Mouse (Mus musculus): ENCODE measurements around the gene 1700020A23Rik. TPM values are rescaled to one million over a fixed set of nuclear protein-coding genes. Genes with fewer than 3 reads are reported as not detected.

The 1700020A23Rik gene
- polyA plus RNA-seq (2015; fragmentation: Illumina TruSeq; extraction: RNeasy Lipid Tissue Mini Kit (QIAGEN cat#74804); ENCODE audit: insufficient read depth, low read depth, low replicate concordance), result not detected

DNA sequence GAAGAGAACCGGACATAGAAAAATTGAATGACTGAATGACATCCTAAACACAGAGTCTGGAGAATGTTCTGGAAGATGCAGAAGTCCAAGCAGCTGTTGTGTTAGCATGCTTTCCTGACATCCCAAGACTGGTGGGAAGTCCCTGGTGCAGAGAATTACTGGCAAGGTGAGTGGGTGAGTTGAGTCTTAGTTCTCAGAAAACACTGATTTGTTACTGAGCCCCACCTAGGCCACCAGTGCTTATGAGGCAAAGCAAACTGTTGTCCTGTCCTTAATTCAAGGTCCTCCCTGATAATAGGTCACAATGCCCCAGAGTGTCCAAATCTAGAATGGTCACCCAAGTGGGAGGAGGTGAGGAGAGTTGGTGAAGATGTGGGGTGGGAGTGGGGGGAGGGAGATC lies at the start of gene 1700020A23Rik, which contains the start of gene Gm28372:
TSS of gene 1700020A23Rik (plus strand) at position 321 of the 400 bp plus-strand sequence.
TSS of gene Gm28372 (plus strand) at position 301 of the 400 bp plus-strand sequence.

DNA sequence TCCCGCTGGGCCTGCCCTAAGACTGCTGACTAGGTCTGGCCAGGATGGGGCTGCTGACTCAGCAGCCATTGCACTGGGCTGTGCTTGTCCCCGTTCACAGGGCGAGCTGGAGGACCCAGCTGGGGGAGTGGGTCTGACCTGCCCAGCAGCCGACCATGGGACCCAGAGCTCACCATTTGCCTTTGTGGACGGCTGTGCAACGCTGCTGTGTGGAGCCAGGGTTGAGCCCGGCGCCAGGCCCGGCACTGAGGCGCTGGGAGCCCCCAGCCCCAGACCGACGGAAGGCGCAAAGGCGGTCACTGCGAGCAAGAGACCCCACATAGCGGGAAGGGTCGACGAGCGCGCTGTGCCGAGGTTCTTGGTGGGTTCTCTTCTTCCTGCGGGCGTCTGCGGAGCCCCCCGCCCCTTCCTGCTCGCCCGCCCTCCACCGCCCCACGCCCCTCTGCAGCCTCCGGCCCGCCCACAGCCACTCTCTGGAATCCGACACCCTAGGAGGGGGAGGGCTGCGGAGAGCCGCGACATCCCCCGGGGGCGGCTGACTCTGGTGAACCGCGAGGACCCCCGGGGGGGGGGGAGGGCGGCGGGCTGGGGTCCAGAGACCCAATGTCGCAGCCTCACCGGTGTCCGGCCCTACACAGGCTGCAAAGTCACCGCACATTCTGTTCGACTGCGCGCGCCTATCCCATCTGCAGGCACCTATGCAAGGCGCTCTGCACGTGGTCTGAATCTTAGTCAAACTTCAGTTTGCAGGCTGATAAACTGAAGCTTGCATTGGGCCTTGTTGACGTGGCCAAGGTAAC lies 7.7 kb upstream of the 1700020A23Rik start, which contains the start of gene Cpxm1:
TSS of gene Cpxm1 (minus strand) at position 389 of the 800 bp plus-strand sequence.

DNA sequence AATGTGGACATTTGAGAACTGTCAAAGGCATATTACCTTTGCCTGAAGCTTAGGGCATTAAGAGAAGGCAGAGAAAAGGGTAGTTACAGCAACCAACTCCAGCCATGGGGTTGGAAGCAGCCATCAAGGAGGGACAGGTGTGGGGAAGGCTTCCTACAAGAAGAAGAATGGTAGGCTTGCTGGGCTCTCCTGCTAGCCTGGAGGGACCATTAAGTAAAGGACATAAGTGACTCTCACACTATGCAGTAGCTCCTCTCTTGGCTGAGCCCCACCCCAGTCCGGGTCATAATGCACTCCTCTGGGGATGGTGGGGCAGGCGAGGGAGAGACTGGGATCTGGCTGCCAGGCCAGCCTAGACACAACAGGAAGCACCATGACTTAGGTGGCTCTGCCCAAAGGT lies 1.1 kb downstream of the 1700020A23Rik start, which contains the start of gene Tmem239:
TSS of gene Tmem239 (plus strand) at position 301 of the 400 bp plus-strand sequence.

DNA sequence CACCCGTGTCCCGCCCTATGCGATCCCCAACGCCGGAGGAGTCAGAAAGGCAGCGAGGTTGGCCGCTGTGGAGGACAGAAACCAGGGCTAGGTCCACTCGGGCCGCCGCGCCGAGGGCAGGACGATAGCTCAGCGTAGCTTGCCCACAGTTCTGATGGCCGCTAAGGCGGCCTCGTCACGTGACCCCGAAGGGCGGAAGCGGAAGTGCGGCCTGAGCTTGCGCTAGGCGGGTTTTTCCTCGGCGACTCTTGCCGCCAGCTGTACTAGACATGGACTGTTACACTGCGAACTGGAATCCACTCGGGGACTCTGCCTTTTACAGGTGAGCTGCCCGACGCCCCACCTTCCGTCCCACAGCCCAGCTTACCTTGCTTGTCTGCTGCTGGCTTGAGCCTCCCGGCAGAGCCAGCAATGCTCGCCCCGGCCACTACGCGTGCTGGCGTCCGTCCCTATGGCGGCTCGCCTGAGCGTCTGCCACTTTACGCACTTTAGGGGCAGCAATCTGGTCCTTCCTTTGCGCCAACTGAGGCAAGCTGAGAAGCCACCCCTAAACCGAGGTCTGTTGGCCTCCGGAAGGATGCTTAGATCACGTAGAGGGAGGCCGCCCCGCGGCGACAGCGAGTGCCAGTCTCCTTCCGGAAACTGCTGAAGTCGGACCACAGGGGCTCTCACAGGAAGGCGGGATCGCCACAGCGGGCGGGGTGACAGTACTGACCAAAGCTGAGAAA lies 19.2 kb downstream of the 1700020A23Rik start, which contains the start of the genes Vps16 and Pced1a:
TSS of gene Vps16 (plus strand) at position 214 of the 728 bp plus-strand sequence.
TSS of gene Pced1a (minus strand) at position 576 of the 728 bp plus-strand sequence.

DNA sequence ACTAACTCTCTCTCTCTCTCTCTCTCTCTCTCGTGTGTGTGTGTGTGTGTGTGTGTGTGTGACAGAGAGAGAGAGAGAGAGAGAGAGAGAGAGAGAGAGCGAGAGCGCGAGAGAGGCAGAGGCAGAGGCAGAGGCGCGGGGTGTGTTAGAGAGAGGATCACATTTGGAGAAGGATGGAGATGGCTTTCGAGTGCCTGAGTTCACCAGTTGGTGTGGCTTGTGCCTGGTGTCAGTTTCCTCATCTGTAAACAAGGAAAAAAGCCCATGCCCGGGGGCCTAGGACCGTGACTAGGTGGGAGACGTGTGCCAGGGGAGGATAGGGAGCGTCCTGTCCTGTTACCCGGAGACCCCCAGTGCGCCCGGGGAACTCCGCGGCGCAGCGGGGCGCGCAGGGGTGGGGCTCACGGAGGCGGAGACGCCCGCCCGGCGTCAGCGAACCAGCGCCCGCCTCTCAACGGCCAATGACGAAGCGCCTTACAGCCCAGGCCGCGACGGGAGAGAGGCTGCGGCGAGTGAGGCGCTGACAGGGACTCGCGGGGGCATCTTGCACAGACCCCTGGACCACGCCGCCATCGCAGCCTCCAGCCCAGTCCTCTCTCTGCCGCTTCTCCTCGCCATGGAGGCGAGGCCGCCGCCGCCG lies 44.9 kb downstream of the 1700020A23Rik start, which contains the start of gene Ptpra:
TSS of gene Ptpra (plus strand) at position 485 of the 640 bp plus-strand sequence.

Other genes with a start within 250 kb of the 1700020A23Rik start
- gene Snrpb, start 225.9 kb upstream of the 1700020A23Rik start, polyA plus RNA-seq (2015; fragmentation: Illumina TruSeq; extraction: RNeasy Lipid Tissue Mini Kit (QIAGEN cat#74804); ENCODE audit: insufficient read depth, low read depth, low replicate concordance), result 31.1 TPM
- not detected for gene Tmc2, start 210.1 kb upstream of the 1700020A23Rik start, polyA plus RNA-seq (2015; fragmentation: Illumina TruSeq; extraction: RNeasy Lipid Tissue Mini Kit (QIAGEN cat#74804); ENCODE audit: insufficient read depth, low read depth, low replicate concordance)
- gene Nop56, start 130.8 kb upstream of the 1700020A23Rik start, polyA plus RNA-seq (2015; fragmentation: Illumina TruSeq; extraction: RNeasy Lipid Tissue Mini Kit (QIAGEN cat#74804); ENCODE audit: insufficient read depth, low read depth, low replicate concordance), result 54.7 TPM
- 38.5 TPM for gene Idh3b, start 120.7 kb upstream of the 1700020A23Rik start, polyA plus RNA-seq (2015; fragmentation: Illumina TruSeq; extraction: RNeasy Lipid Tissue Mini Kit (QIAGEN cat#74804); ENCODE audit: insufficient read depth, low read depth, low replicate concordance)
- gene Ebf4, start 110.1 kb upstream of the 1700020A23Rik start, polyA plus RNA-seq (2015; fragmentation: Illumina TruSeq; extraction: RNeasy Lipid Tissue Mini Kit (QIAGEN cat#74804); ENCODE audit: insufficient read depth, low read depth, low replicate concordance), result 0.59 TPM
- 6.9 TPM for gene Cpxm1, start 7.7 kb upstream of the 1700020A23Rik start, polyA plus RNA-seq (2015; fragmentation: Illumina TruSeq; extraction: RNeasy Lipid Tissue Mini Kit (QIAGEN cat#74804); ENCODE audit: insufficient read depth, low read depth, low replicate concordance)
- not detected for gene Gm28372, start within 50 bp of the 1700020A23Rik start, polyA plus RNA-seq (2015; fragmentation: Illumina TruSeq; extraction: RNeasy Lipid Tissue Mini Kit (QIAGEN cat#74804); ENCODE audit: insufficient read depth, low read depth, low replicate concordance)
- not detected for gene Tmem239, start 1.2 kb downstream of the 1700020A23Rik start, polyA plus RNA-seq (2015; fragmentation: Illumina TruSeq; extraction: RNeasy Lipid Tissue Mini Kit (QIAGEN cat#74804); ENCODE audit: insufficient read depth, low read depth, low replicate concordance)
- 51.8 TPM for gene Vps16, start 19.1 kb downstream of the 1700020A23Rik start, polyA plus RNA-seq (2015; fragmentation: Illumina TruSeq; extraction: RNeasy Lipid Tissue Mini Kit (QIAGEN cat#74804); ENCODE audit: insufficient read depth, low read depth, low replicate concordance)
- 6.8 TPM for gene Pced1a, start 19.4 kb downstream of the 1700020A23Rik start, polyA plus RNA-seq (2015; fragmentation: Illumina TruSeq; extraction: RNeasy Lipid Tissue Mini Kit (QIAGEN cat#74804); ENCODE audit: insufficient read depth, low read depth, low replicate concordance)
- 13.0 TPM for gene Ptpra, start 45.0 kb downstream of the 1700020A23Rik start, polyA plus RNA-seq (2015; fragmentation: Illumina TruSeq; extraction: RNeasy Lipid Tissue Mini Kit (QIAGEN cat#74804); ENCODE audit: insufficient read depth, low read depth, low replicate concordance)
- gene Mrps26, start 158.5 kb downstream of the 1700020A23Rik start, polyA plus RNA-seq (2015; fragmentation: Illumina TruSeq; extraction: RNeasy Lipid Tissue Mini Kit (QIAGEN cat#74804); ENCODE audit: insufficient read depth, low read depth, low replicate concordance), result 13.6 TPM
- not detected for gene Oxt, start 170.9 kb downstream of the 1700020A23Rik start, polyA plus RNA-seq (2015; fragmentation: Illumina TruSeq; extraction: RNeasy Lipid Tissue Mini Kit (QIAGEN cat#74804); ENCODE audit: insufficient read depth, low read depth, low replicate concordance)
- gene Avp, start 177.3 kb downstream of the 1700020A23Rik start, polyA plus RNA-seq (2015; fragmentation: Illumina TruSeq; extraction: RNeasy Lipid Tissue Mini Kit (QIAGEN cat#74804); ENCODE audit: insufficient read depth, low read depth, low replicate concordance), result not detected
- gene Fastkd5, start 224.8 kb downstream of the 1700020A23Rik start, polyA plus RNA-seq (2015; fragmentation: Illumina TruSeq; extraction: RNeasy Lipid Tissue Mini Kit (QIAGEN cat#74804); ENCODE audit: insufficient read depth, low read depth, low replicate concordance), result 1.6 TPM
- 1.4 TPM for gene Ubox5, start 224.8 kb downstream of the 1700020A23Rik start, polyA plus RNA-seq (2015; fragmentation: Illumina TruSeq; extraction: RNeasy Lipid Tissue Mini Kit (QIAGEN cat#74804); ENCODE audit: insufficient read depth, low read depth, low replicate concordance)
- 4.6 TPM for gene Lzts3, start 237.5 kb downstream of the 1700020A23Rik start, polyA plus RNA-seq (2015; fragmentation: Illumina TruSeq; extraction: RNeasy Lipid Tissue Mini Kit (QIAGEN cat#74804); ENCODE audit: insufficient read depth, low read depth, low replicate concordance)

All from pancreas, adult 10 weeks (tissue).